Mouse (Mus musculus) brain, embryonic 14.5 days (tissue): ENCODE results near the gene Tgfbr3.

ENCODE experiments used
- CTCF ChIP-seq: fragments of 200-500 bp; IDR thresholded peaks from 2 replicates; pipeline ENCODE4 v1.5.1; 2012; ENCODE audit warnings: inconsistent platforms, mild to moderate bottlenecking, moderate library complexity, borderline replicate concordance; ENCODE audit not compliant: insufficient read depth, insufficient read length; ENCODE audit errors: extremely low read depth
- POLR2A ChIP-seq: fragments of 200-500 bp; IDR thresholded peaks from 2 replicates; pipeline ENCODE4 v1.6.1; 2012; ENCODE audit warnings: mild to moderate bottlenecking, inconsistent platforms, borderline replicate concordance; ENCODE audit not compliant: poor library complexity, insufficient read depth, insufficient read length, severe bottlenecking; ENCODE audit errors: extremely low read depth

DNA sequence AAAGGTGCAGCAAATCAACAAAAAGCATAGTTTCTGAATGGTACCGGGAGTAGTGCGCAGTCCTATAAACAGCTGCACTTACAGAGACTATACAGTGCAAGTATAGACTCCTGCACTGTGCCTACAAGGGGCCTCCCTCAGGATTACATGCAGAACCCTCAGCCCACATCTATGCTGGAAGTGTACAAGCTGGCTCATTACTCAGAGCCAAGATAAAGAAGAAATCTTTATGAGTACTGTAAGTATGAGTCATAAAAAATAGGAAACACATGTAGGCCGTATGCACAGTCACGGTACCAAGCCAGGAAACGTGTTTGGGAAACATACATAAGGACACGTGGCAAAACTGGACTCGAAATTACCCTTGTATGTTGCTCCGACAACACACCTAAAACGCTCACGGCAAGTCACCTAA lies 89.2 kb downstream of the Tgfbr3 start:
- TF ChIP-seq CTCF: no peak
- no peak for TF ChIP-seq POLR2A
